Mouse (Mus musculus): ENCODE data around the gene Tectb. TPM values are rescaled to one million over a fixed set of nuclear protein-coding genes. Genes with fewer than 3 reads are reported as not detected.
A peak's percentile ranks its signal among the peaks of the same experiment; 100 is the strongest.
"Not testable (repeated sequence)": the region's sequence is repeated elsewhere in the genome, so short reads cannot be mapped to it uniquely, and the experiment has no call there.

Gene Tectb
- total RNA-seq (2021) = 1 to 10 TPM in 1 of 2 experiments, under 1 TPM in 1; 0.79 to 1.3 TPM
- long read RNA-seq, experiment 1, partial matches to known transcripts = 0 of 1 reads
- long read RNA-seq, experiment 1, other reads (novel, unspliced or antisense) = 1 of 1 reads
- long read RNA-seq, experiment 2 = 0 reads

- no peak for DNase-seq
These were observed at the start of gene Tectb for GRCm38 (mm10) chr19:55180433-55180832. Gene Tectb, plus strand, starts transcription at chr19:55180733.

GRCm38 (mm10) chr19:55131747-55132146, 48.8 kb upstream of the Tectb start:
- DNase-seq = no peak

- DNase-seq = no peak
These were observed 48.1 kb upstream of the Tectb start for GRCm38 (mm10) chr19:55132476-55132875.

- no peak for DNase-seq
These were observed 46.0 kb upstream of the Tectb start for GRCm38 (mm10) chr19:55134521-55134920.

GRCm38 (mm10) chr19:55135918-55136317, 44.6 kb upstream of the Tectb start:
- no peak for DNase-seq

- peak; percentile 48 for DNase-seq
These were observed 43.7 kb upstream of the Tectb start for GRCm38 (mm10) chr19:55136693-55137427.

- DNase-seq = no peak
These were observed 42.6 kb upstream of the Tectb start for GRCm38 (mm10) chr19:55137884-55138283.

- no peak for DNase-seq
These were observed 42.0 kb upstream of the Tectb start for GRCm38 (mm10) chr19:55138506-55138905.

- no peak for DNase-seq
These were observed 41.2 kb upstream of the Tectb start for GRCm38 (mm10) chr19:55139301-55139700.

GRCm38 (mm10) chr19:55143391-55144300, 36.9 kb upstream of the Tectb start:
- no peak for DNase-seq

GRCm38 (mm10) chr19:55144691-55145090, 35.8 kb upstream of the Tectb start:
- DNase-seq = no peak

- no peak for DNase-seq
These were observed 35.4 kb upstream of the Tectb start for GRCm38 (mm10) chr19:55145136-55145535.

GRCm38 (mm10) chr19:55147568-55147967, 33.0 kb upstream of the Tectb start:
- no peak for DNase-seq

- no peak for DNase-seq
These were observed 32.4 kb upstream of the Tectb start for GRCm38 (mm10) chr19:55148109-55148508.

GRCm38 (mm10) chr19:55149646-55150045, 30.9 kb upstream of the Tectb start:
- DNase-seq = no peak

GRCm38 (mm10) chr19:55152274-55152673, 28.3 kb upstream of the Tectb start:
- not testable (repeated sequence) for DNase-seq

- no peak for DNase-seq
These were observed 27.6 kb upstream of the Tectb start for GRCm38 (mm10) chr19:55152983-55153382.

- no peak for DNase-seq
These were observed 23.5 kb upstream of the Tectb start for GRCm38 (mm10) chr19:55157029-55157428.

GRCm38 (mm10) chr19:55158606-55159005, 21.9 kb upstream of the Tectb start:
- DNase-seq = no peak

GRCm38 (mm10) chr19:55159826-55160225, 20.7 kb upstream of the Tectb start:
- DNase-seq = no peak

- DNase-seq = no peak
These were observed 18.3 kb upstream of the Tectb start for GRCm38 (mm10) chr19:55162271-55162670.

- no peak for DNase-seq
These were observed 16.4 kb upstream of the Tectb start for GRCm38 (mm10) chr19:55164162-55164561.
